Mouse (Mus musculus) hindbrain, embryonic 10.5 days (tissue): ENCODE measurements around the gene Ccdc12. TPM values are rescaled to one million over a fixed set of nuclear protein-coding genes. Genes with fewer than 3 reads are reported as not detected.

Experiments used
- polyA plus RNA-seq: library from polyadenylated mRNA; unstranded; fragments of >200 nt; fragmentation: Nextera tagmentation; extraction: Ambion mirVana; gene quantifications from 2 replicates; pipeline ENCODE4 v1.2.1, GENCODE M21; 2016

Gene Ccdc12
- polyA plus RNA-seq, 1 experiment from 2014 or later = 180 TPM

Other genes with a start within 250 kb of the Ccdc12 start
- gene Ptpn23, start 248.3 kb upstream of the Ccdc12 start, polyA plus RNA-seq = 15.5 and 19.2 TPM in 2 replicates
- not detected in 2 replicates for gene Ngp, start 236.8 kb upstream of the Ccdc12 start, polyA plus RNA-seq
- 11.0 and 11.8 TPM in 2 replicates for gene Klhl18, start 179.8 kb upstream of the Ccdc12 start, polyA plus RNA-seq
- gene Kif9, start 179.5 kb upstream of the Ccdc12 start, polyA plus RNA-seq = 2.1 and 3.1 TPM in 2 replicates
- 26.2 and 33.6 TPM in 2 replicates for gene Setd2, start 123.9 kb upstream of the Ccdc12 start, polyA plus RNA-seq
- 39.9 and 49.9 TPM in 2 replicates for gene Nradd, start 32.1 kb upstream of the Ccdc12 start, polyA plus RNA-seq
- 1.4 and 1.7 TPM in 2 replicates for gene Nbeal2, start 2.3 kb upstream of the Ccdc12 start, polyA plus RNA-seq
- 2.0 TPM in 1 of 2 replicates, not detected in the other for gene Myl3, start 85.4 kb downstream of the Ccdc12 start, polyA plus RNA-seq
- 31.6 and 38.7 TPM in 2 replicates for gene Pth1r, start 90.6 kb downstream of the Ccdc12 start, polyA plus RNA-seq
- gene Prss42, start 141.7 kb downstream of the Ccdc12 start, polyA plus RNA-seq = not detected in 2 replicates
- not detected in 2 replicates for gene Prss44, start 157.5 kb downstream of the Ccdc12 start, polyA plus RNA-seq
- not detected in 2 replicates for gene Prss43, start 170.2 kb downstream of the Ccdc12 start, polyA plus RNA-seq
- not detected in 2 replicates for gene Prss45, start 178.1 kb downstream of the Ccdc12 start, polyA plus RNA-seq
- gene Prss46, start 188.0 kb downstream of the Ccdc12 start, polyA plus RNA-seq = not detected in 2 replicates
- gene Prss50, start 201.5 kb downstream of the Ccdc12 start, polyA plus RNA-seq = 0.68 and 0.88 TPM in 2 replicates
- 0.77 and 1.1 TPM in 2 replicates for gene Als2cl, start 223.4 kb downstream of the Ccdc12 start, polyA plus RNA-seq
- gene Tmie, start 223.6 kb downstream of the Ccdc12 start, polyA plus RNA-seq = 0.18 and 0.47 TPM in 2 replicates